Mouse (Mus musculus) C2C12 (cell line): Measurements from ENCODE around the gene Gna11.

Experiments
- CTCF ChIP-seq: IDR thresholded peaks from one replicate; pipeline ENCODE4 v1.5.1; 2011; ENCODE audit not compliant: control insufficient read depth, insufficient read depth, insufficient read length
- FOSL1 ChIP-seq: IDR thresholded peaks from one replicate; pipeline ENCODE4 v1.8.0; 2011; ENCODE audit warnings: mild to moderate bottlenecking, low read length; ENCODE audit not compliant: poor library complexity, insufficient read depth, severe bottlenecking
- MAX ChIP-seq: IDR thresholded peaks from one replicate; pipeline ENCODE4 v1.6.1; 2011; ENCODE audit warnings: mild to moderate bottlenecking, control low read depth
- MYOD1 ChIP-seq: IDR thresholded peaks from one replicate; pipeline ENCODE4 v1.6.1; 2011; ENCODE audit warnings: low read depth; ENCODE audit not compliant: control insufficient read depth, insufficient read length
- USF1 ChIP-seq: IDR thresholded peaks from one replicate; pipeline ENCODE4 v1.6.1; 2011; ENCODE audit warnings: low read depth, mild to moderate bottlenecking, control low read depth, moderate library complexity

DNA sequence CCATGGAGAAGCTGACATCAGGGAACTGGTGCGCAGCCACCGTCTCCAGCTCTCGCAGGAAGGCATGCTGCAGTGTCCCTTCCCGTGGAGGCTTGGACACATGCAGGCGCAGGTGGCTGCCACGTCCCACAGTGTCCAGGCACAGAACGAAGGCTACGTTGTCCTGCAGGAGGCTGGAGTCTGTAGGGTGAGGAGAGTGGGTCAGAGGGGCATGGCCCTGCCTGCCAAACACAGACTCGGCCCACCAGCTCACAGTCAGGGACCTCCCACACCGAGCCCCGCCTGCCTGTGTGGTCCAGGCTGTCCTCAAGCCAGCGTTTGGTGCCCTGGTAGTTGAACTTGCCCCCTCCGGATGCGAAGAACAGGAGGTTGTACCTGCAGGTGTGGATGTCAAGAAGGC is 55.0 kb downstream of the Gna11 start:
- no peak for TF ChIP-seq CTCF
- no peak for TF ChIP-seq MYOD1
- TF ChIP-seq USF1 = no peak
- no peak for TF ChIP-seq MAX
- no peak for TF ChIP-seq FOSL1
